Mouse (Mus musculus) heart, adult 2 months (tissue): ENCODE measurements at regions not wholly inside any gene's neighbourhood (a gene's known extent, or its start where the extent isn't known, plus 50 kb on each side); places are given as distances from the start of the nearest gene placed in this dataset.

Experiments used
- DNase-seq, 2 experiments: peaks; one replicate each; pipeline ENCODE4 v3.0.0; 2021
- H3K27ac ChIP-seq: fragments of 200-600 bp; 2 replicates; pipeline ENCODE4 v1.8.1; 2022
- H3K27me3 ChIP-seq: fragments of 200-500 bp; 2 replicates; pipeline ENCODE4 v1.6.1; 2012; ENCODE audit warnings: mild to moderate bottlenecking, low read length, inconsistent platforms, mixed read lengths; ENCODE audit not compliant: control insufficient read depth, insufficient read depth
- H3K36me3 ChIP-seq: fragments of 200-500 bp; 2 replicates; pipeline ENCODE4 v1.6.1; 2012; ENCODE audit warnings: low read length, inconsistent platforms; ENCODE audit not compliant: control insufficient read depth, insufficient read depth
- H3K4me1 ChIP-seq: fragments of 200-500 bp; 2 replicates; pipeline ENCODE4 v1.6.1; 2011; ENCODE audit warnings: low read length; ENCODE audit not compliant: control insufficient read depth, insufficient read depth
- H3K4me3 ChIP-seq: fragments of 200-600 bp; 2 replicates; pipeline ENCODE4 v1.8.1; 2022
- H3K79me2 ChIP-seq: fragments of 200-500 bp; replicated peaks from 2 replicates; pipeline ENCODE4 v1.6.1; 2012; ENCODE audit warnings: mild to moderate bottlenecking, inconsistent platforms, low read length, moderate library complexity, mixed read lengths; ENCODE audit not compliant: control insufficient read depth, insufficient read depth
- H3K9ac ChIP-seq: fragments of 200-500 bp; 2 replicates; pipeline ENCODE4 v1.6.1; 2012; ENCODE audit warnings: low read depth, mild to moderate bottlenecking, control low read depth, inconsistent platforms, low read length, mixed read lengths
- CTCF ChIP-seq: fragments of 200-600 bp; IDR thresholded peaks from 2 replicates; pipeline ENCODE4 v1.8.1; 2022; ENCODE audit warnings: antibody characterized with exemption, mild to moderate bottlenecking, moderate library complexity
- EP300 ChIP-seq: fragments of 200-500 bp; IDR thresholded peaks from 2 replicates; pipeline ENCODE4 v1.6.1; 2011; ENCODE audit warnings: low read depth, low read length, control low read depth; ENCODE audit not compliant: insufficient read depth
- POLR2A ChIP-seq: fragments of 200-500 bp; IDR thresholded peaks from 2 replicates; pipeline ENCODE4 v1.6.1; 2011; ENCODE audit warnings: mild to moderate bottlenecking, low read depth, low read length, control low read depth; ENCODE audit not compliant: insufficient read depth
- WGBS: fragments of 180-500 bp; shearing (Covaris S2); methylation state at CpG from one replicate; pipeline ENCODE4 v1.1.7; 2018; 5-methylcytosine and 5-hydroxymethylcytosine counted together
- intact Hi-C: fragments of 180-260 bp; cut with DNase I; formaldehyde crosslinking; loops from one replicate; pipeline ENCODE4 v1.15.1; 2025

GRCm38 (mm10) chr9:56547291-56547977, 129.0 kb downstream of the Hmg20a start:
- Histone ChIP-seq H3K4me1 (peaks cover 23% of the 10 kb centered on the region), H3K27me3 (no peaks in the 10 kb centered on the region), H3K36me3 (no peaks in the 10 kb centered on the region), H3K27ac (peak overlapping the region; percentile 72), H3K4me3 (no peak overlapping the region), H3K9ac (no peak overlapping the region), H3K79me2 (no peaks in the 10 kb centered on the region)
- TF ChIP-seq EP300, result no peak
- no peak for TF ChIP-seq CTCF
- 0 out of 2 replicates have a peak, but pooled peaks have one; percentile 44 for TF ChIP-seq POLR2A
- 42% methylated on average over 9 of the region's 9 CpGs for WGBS
- peak; percentile 46 to 56 for DNase-seq
- intact Hi-C loops, result no loop called here

- 37% methylated on average over 8 of the region's 8 CpGs for WGBS
- Histone ChIP-seq H3K9ac (peak overlapping the region; percentile 28; the same call in 1 of the 2 replicates), H3K27ac (peak overlapping the region; percentile 59), H3K36me3 (no peaks in the 10 kb centered on the region), H3K4me3 (no peak overlapping the region), H3K4me1 (peaks cover 24% of the 10 kb centered on the region), H3K27me3 (no peaks in the 10 kb centered on the region), H3K79me2 (no peaks in the 10 kb centered on the region)
- TF ChIP-seq EP300 (no peak), CTCF (peak; percentile 15; the same call in 1 of the 2 replicates)
- peak; percentile 47 to 54 for DNase-seq
- intact Hi-C loops, result loop anchor here (2.0 kb wide), 1 partner anchor 33 kb away; no protein-coding TSS in a partner anchor
Observed at GRCm38 (mm10) chr9:56549774-56550173, 131.4 kb downstream of the Hmg20a start.

GRCm38 (mm10) chr9:56550178-56550577, 131.8 kb downstream of the Hmg20a start:
- no peak for TF ChIP-seq EP300
- TF ChIP-seq POLR2A, result no peak
- 56% methylated on average over 4 of the region's 4 CpGs for WGBS

DNA sequence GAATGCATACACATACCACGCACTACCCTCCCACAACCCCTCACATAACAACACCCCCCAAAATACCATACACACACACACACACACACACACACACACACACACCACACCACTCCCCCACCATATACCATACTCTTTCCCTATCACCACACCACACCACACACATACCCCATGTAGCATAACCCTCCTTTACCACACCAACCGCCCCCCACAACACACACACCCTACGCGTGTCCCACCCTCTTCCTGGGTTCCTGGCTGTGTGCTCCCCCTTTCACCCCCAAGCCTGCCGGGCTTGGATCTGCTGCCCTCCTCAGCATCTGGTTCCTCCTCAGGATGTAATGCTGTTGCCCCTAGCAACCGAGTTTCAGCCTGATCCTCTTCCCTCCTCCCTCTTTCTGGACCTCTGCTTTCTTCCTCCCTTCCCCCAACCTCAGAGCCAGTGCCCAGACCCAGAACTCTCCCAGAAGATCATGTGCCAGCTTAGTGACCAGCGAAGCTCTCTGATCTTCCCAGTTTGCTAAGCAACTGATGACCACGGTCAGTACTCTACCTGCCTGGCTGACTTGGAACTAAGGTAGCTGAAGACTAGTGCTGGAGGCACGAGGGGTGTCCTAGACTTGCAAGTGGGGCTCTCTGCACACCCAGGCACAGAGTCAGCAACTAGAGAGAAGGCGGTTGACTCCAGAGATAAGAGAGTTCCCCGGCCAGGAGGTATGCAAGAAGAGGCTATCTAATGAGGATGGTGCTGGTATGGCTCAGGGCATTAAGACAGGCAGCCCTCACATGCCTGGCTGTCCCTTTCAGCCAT, 133.2 kb downstream of the Hmg20a start:
- no peaks in the 10 kb centered on the region for H3K27me3 ChIP-seq
- no peaks in the 10 kb centered on the region for H3K36me3 ChIP-seq
- peaks cover 21% of the 10 kb centered on the region for H3K4me1 ChIP-seq
- peak overlapping the region; percentile 76 for H3K27ac ChIP-seq
- DNase-seq, result peak in 1 of 2 experiments; percentile 31
- H3K4me3 ChIP-seq, result no peak overlapping the region
- intact Hi-C loops, result loop anchor here (2.0 kb wide), 2 partner anchors 45 to 135 kb away; no protein-coding TSS in a partner anchor
- WGBS, result 66% methylated on average over 11 of the region's 11 CpGs
- TF ChIP-seq EP300 (no peak), CTCF (no peak), POLR2A (no peak)
- H3K9ac ChIP-seq, result no peak overlapping the region
- no peaks in the 10 kb centered on the region for H3K79me2 ChIP-seq

More at GRCm38 (mm10) chr9:56550178-56550577, 131.8 kb downstream of the Hmg20a start:
- Histone ChIP-seq H3K36me3 (no peaks in the 10 kb centered on the region), H3K79me2 (no peaks in the 10 kb centered on the region), H3K4me3 (no peak overlapping the region), H3K27ac (peak overlapping the region; percentile 59), H3K9ac (peak overlapping the region; percentile 28; the same call in 1 of the 2 replicates), H3K4me1 (peaks cover 24% of the 10 kb centered on the region), H3K27me3 (no peaks in the 10 kb centered on the region)
- intact Hi-C loops, result no loop called here
- DNase-seq, result no peak

- WGBS, result 58% methylated on average over 6 of the region's 6 CpGs
- Histone ChIP-seq H3K9ac (no peak overlapping the region), H3K79me2 (no peaks in the 10 kb centered on the region), H3K4me1 (peaks cover 21% of the 10 kb centered on the region), H3K27ac (peak overlapping the region; percentile 76), H3K27me3 (no peaks in the 10 kb centered on the region), H3K36me3 (no peaks in the 10 kb centered on the region), H3K4me3 (no peak overlapping the region)
- TF ChIP-seq CTCF (no peak), POLR2A (no peak), EP300 (no peak)
- intact Hi-C loops, result loop anchor here (2.0 kb wide), 2 partner anchors 45 to 135 kb away; no protein-coding TSS in a partner anchor
- DNase-seq, result peak in 1 of 2 experiments; percentile 51
Observed at GRCm38 (mm10) chr9:56552187-56552686, 133.8 kb downstream of the Hmg20a start.
